In the genomic region with DNA sequence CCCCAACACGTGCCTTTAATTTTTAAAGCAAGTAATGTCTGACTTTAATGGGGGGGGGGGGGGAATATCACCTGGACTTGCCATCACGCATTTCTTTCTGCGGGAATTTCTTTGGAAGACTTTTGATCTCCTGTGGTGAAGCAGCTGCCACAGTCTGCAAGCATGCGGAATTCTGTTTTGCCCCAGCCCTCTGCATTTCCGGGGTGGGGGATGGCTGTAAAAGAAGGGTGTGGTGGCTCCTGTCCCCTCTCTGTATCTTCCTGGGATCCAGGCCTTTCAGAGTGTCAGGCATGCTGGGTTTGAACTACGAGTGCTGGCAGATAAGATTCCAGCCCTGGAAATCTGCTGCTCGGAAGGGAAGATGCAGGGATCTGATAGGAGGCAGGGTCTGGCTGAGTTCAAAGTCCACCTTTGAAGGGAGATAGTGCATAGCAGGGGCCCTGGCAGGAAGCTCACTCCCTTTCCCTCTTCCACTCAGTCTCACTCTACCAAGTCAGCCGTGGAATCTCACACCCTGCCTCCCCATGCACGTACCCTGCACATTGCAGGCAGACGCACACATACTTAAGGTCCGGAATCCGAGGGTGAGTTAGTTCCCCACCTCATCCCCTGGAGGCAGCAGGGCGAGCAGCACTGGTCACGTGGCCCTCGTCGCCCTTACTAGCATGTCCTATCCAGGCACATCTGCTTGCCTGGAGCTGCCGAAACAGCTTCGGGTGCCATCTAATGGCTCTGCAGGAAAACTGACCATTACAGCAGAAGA, we compare ENCODE assay signal across 8 mouse cellular contexts. TPM values are rescaled to one million over a fixed set of nuclear protein-coding genes. Genes with fewer than 3 reads are reported as not detected.
A peak's percentile ranks its signal among the peaks of the same experiment; 100 is the strongest.
DNase-seq lines count a peak whose midpoint lies in the region; ATAC-seq and TF ChIP-seq lines count a peak whose summit lies in the region.

No protein-coding gene starts in this region.

- no peaks in the 10 kb centered on the region for H3K36me3 ChIP-seq in embryonic facial prominence, embryonic 11.5 days (replicated peaks; ENCODE audit: control insufficient read depth, insufficient read depth, low read depth, low read length)
- H3K36me3 ChIP-seq in heart, postnatal 0 days (replicated peaks; ENCODE audit: control insufficient read depth, insufficient read depth, low read length) = no peaks in the 10 kb centered on the region
- H3K36me3 ChIP-seq in macrophage (ENCODE audit: inconsistent target) = no peaks in the 10 kb centered on the region
- H3K36me3 ChIP-seq in stomach, embryonic 14.5 days (ENCODE audit: control insufficient read depth, insufficient read depth, low read length) = no peaks in the 10 kb centered on the region

- H3K4me1 ChIP-seq in embryonic facial prominence, embryonic 11.5 days (ENCODE audit: control insufficient read depth, insufficient read depth, low read length) = no peaks in the 10 kb centered on the region
- peaks cover 34% of the 10 kb centered on the region for H3K4me1 ChIP-seq in heart, postnatal 0 days (ENCODE audit: control insufficient read depth, insufficient read depth)
- H3K4me1 ChIP-seq in stomach, embryonic 14.5 days (ENCODE audit: control insufficient read depth, insufficient read depth, low read length) = peaks cover 14% of the 10 kb centered on the region; the same call in 1 of the 2 replicates

- TF ChIP-seq CTCF in heart, postnatal 0 days (IDR thresholded peaks at IDR 0.05; ENCODE audit: low read depth) = peak; percentile 60

- H3K27me3 ChIP-seq in embryonic facial prominence, embryonic 11.5 days (ENCODE audit: control insufficient read depth, insufficient read depth, low read length) = no peaks in the 10 kb centered on the region
- H3K27me3 ChIP-seq in heart, postnatal 0 days (ENCODE audit: control insufficient read depth, insufficient read depth, low read length) = no peaks in the 10 kb centered on the region
- H3K27me3 ChIP-seq in stomach, embryonic 14.5 days (ENCODE audit: control insufficient read depth, insufficient read depth, low read length) = no peaks in the 10 kb centered on the region

- DNase-seq in right cerebral cortex, postnatal 4 days = peak; percentile 25
- DNase-seq in right cerebral cortex, postnatal 25 days = no peak
- peak; percentile 57 for DNase-seq in embryonic facial prominence, embryonic 11.5 days (ENCODE audit: low spot score)
- DNase-seq in heart, postnatal 0 days (ENCODE audit: low spot score) = peak; percentile 83
- DNase-seq in kidney, postnatal 25 days = peak; percentile 72 to 83
- no peak for DNase-seq in c-Kit-positive CD71-positive TER-119-positive erythroid progenitor cells, embryonic 14.5 days (ENCODE audit: low spot score)

- 8% methylated on average over 18 of the region's 18 CpGs for WGBS in embryonic facial prominence, embryonic 11.5 days
- 14% methylated on average over 18 of the region's 18 CpGs for WGBS in heart, postnatal 0 days
- 58% methylated on average over 18 of the region's 18 CpGs for WGBS in macrophage (ENCODE audit: missing documents)
- WGBS in stomach, embryonic 14.5 days = 9% methylated on average over 18 of the region's 18 CpGs

- H3K4me3 ChIP-seq in embryonic facial prominence, embryonic 11.5 days (ENCODE audit: low read depth, low read length) = no peak overlapping the region
- H3K4me3 ChIP-seq in heart, postnatal 0 days (ENCODE audit: low read depth, low read length) = no peak overlapping the region
- H3K4me3 ChIP-seq in macrophage (ENCODE audit: inconsistent target) = no peak overlapping the region
- H3K4me3 ChIP-seq in stomach, embryonic 14.5 days (ENCODE audit: low read depth, low read length) = no peak overlapping the region

- H3K27ac ChIP-seq in embryonic facial prominence, embryonic 11.5 days (replicated peaks; ENCODE audit: low read depth, low read length) = no peak overlapping the region
- peak overlapping the region; percentile 36; the same call in 1 of the 2 replicates for H3K27ac ChIP-seq in heart, postnatal 0 days (ENCODE audit: low read depth)
- H3K27ac ChIP-seq in macrophage = peak overlapping the region; percentile 19; the same call in 1 of the 2 replicates
- H3K27ac ChIP-seq in stomach, embryonic 14.5 days (ENCODE audit: low read length) = peak overlapping the region; percentile 49

- no peak for TF ChIP-seq EP300 in heart, postnatal 0 days (IDR thresholded peaks at IDR 0.05; ENCODE audit: low read depth)

- H3K4me2 ChIP-seq in embryonic facial prominence, embryonic 11.5 days (ENCODE audit: low read depth, low read length) = no peak overlapping the region
- no peak overlapping the region for H3K4me2 ChIP-seq in heart, postnatal 0 days (ENCODE audit: low read depth, low read length)
- peak overlapping the region; percentile 11; the same call in 1 of the 2 replicates for H3K4me2 ChIP-seq in stomach, embryonic 14.5 days (replicated peaks; ENCODE audit: low read depth, low read length)

- no peaks in the 10 kb centered on the region for H3K79me2 ChIP-seq in macrophage (ENCODE audit: inconsistent target)

- H3K9me3 ChIP-seq in embryonic facial prominence, embryonic 11.5 days (replicated peaks; ENCODE audit: control insufficient read depth, low read length) = no peaks in the 10 kb centered on the region
- no peaks in the 10 kb centered on the region for H3K9me3 ChIP-seq in heart, postnatal 0 days (replicated peaks; ENCODE audit: control insufficient read depth, low read length)
- no peaks in the 10 kb centered on the region for H3K9me3 ChIP-seq in stomach, embryonic 14.5 days (ENCODE audit: control insufficient read depth, low read depth, low read length)

- ATAC-seq in embryonic facial prominence, embryonic 11.5 days (replicated peaks; ENCODE audit: insufficient number of reproducible peaks, low FRiP score, low TSS enrichment, low read depth) = peak; percentile 40
- ATAC-seq in heart, postnatal 0 days (ENCODE audit: insufficient read depth, low read depth) = peak; percentile 74
- ATAC-seq in stomach, embryonic 14.5 days (ENCODE audit: insufficient number of reproducible peaks, insufficient read depth, low FRiP score, low read depth) = peak; percentile 66

- H3K9ac ChIP-seq in embryonic facial prominence, embryonic 11.5 days (replicated peaks; ENCODE audit: low read length) = 0 out of 2 replicates have a peak overlapping the region, but pooled peaks have one; percentile 28
- H3K9ac ChIP-seq in heart, postnatal 0 days (replicated peaks; ENCODE audit: low read depth, low read length) = no peak overlapping the region
- H3K9ac ChIP-seq in stomach, embryonic 14.5 days (replicated peaks; ENCODE audit: low read depth, low read length) = no peak overlapping the region

RNA-seq across cellular contexts. Expression of gene Pwwp2b, which starts 13.7 kb away (rescaled TPM):
- polyA plus RNA-seq in embryonic facial prominence, embryonic 11.5 days (2014; fragmentation: Nextera tagmentation; extraction: Ambion mirVana) = 5.0 and 5.1 TPM in 2 replicates
- total RNA-seq in heart, postnatal 0 days (2014; rRNA removed; ENCODE audit: low replicate concordance) = 9.0 and 9.4 TPM in 2 replicates
- 6.0 and 7.4 TPM in 2 replicates for polyA plus RNA-seq in heart, postnatal 0 days (2015; fragmentation: Nextera tagmentation; extraction: Ambion mirVana)
- total RNA-seq in macrophage (2018; cell fraction: chromatin; rRNA removed) = 100 to 1,000 TPM in 1 of 26 experiments, 10 to 100 TPM in 25; 20.0 to 106 (median 39.1) TPM
- 10 to 100 TPM; 12.0 to 39.3 (median 24.7) TPM for total RNA-seq in macrophage (2018; cell fraction: cytosol; rRNA removed)
- total RNA-seq in macrophage (2018; cell fraction: nucleus; rRNA removed) = 10 to 100 TPM; 13.7 to 86.6 (median 34.0) TPM
- 25.2 to 32.3 TPM (median 28.0 TPM) in 3 replicates for polyA plus RNA-seq in macrophage (2018)
- 16.1 and 17.0 TPM in 2 replicates for polyA plus RNA-seq in stomach, embryonic 14.5 days (2014; fragmentation: Nextera tagmentation; extraction: Ambion mirVana)

RNA-seq across cellular contexts. Expression of gene Stk32c, which starts 21.5 kb away (rescaled TPM):
- 0.31 and 0.36 TPM in 2 replicates for polyA plus RNA-seq in embryonic facial prominence, embryonic 11.5 days (2014; fragmentation: Nextera tagmentation; extraction: Ambion mirVana)
- 0.31 and 0.42 TPM in 2 replicates for total RNA-seq in heart, postnatal 0 days (2014; rRNA removed; ENCODE audit: low replicate concordance)
- polyA plus RNA-seq in heart, postnatal 0 days (2015; fragmentation: Nextera tagmentation; extraction: Ambion mirVana) = 0.08 TPM in 1 of 2 replicates, not detected in the other
- total RNA-seq in macrophage (2018; cell fraction: chromatin; rRNA removed) = 1 to 10 TPM in 7 of 26 experiments, under 1 TPM in 16, not detected in 3; 0.31 to 2.4 (median 0.62) TPM
- under 1 TPM in 24 of 26 experiments, not detected in 2; 0.07 to 0.26 (median 0.15) TPM for total RNA-seq in macrophage (2018; cell fraction: cytosol; rRNA removed)
- 1 to 10 TPM in 2 of 26 experiments, under 1 TPM in 12, not detected in 12; 0.23 to 1.5 (median 0.38) TPM for total RNA-seq in macrophage (2018; cell fraction: nucleus; rRNA removed)
- polyA plus RNA-seq in macrophage (2018) = 0.17 to 0.21 TPM (median 0.19 TPM) in 3 replicates
- 0.14 and 0.17 TPM in 2 replicates for polyA plus RNA-seq in stomach, embryonic 14.5 days (2014; fragmentation: Nextera tagmentation; extraction: Ambion mirVana)

RNA-seq across cellular contexts. Expression of gene Lrrc27, which starts 21.8 kb away (rescaled TPM):
- polyA plus RNA-seq in embryonic facial prominence, embryonic 11.5 days (2014; fragmentation: Nextera tagmentation; extraction: Ambion mirVana) = 5.8 and 5.9 TPM in 2 replicates
- 1.9 and 2.9 TPM in 2 replicates for total RNA-seq in heart, postnatal 0 days (2014; rRNA removed; ENCODE audit: low replicate concordance)
- polyA plus RNA-seq in heart, postnatal 0 days (2015; fragmentation: Nextera tagmentation; extraction: Ambion mirVana) = 3.9 and 5.0 TPM in 2 replicates
- total RNA-seq in macrophage (2018; cell fraction: chromatin; rRNA removed) = 10 to 100 TPM in 25 of 26 experiments, 1 to 10 TPM in 1; 6.5 to 82.5 (median 31.4) TPM
- total RNA-seq in macrophage (2018; cell fraction: cytosol; rRNA removed) = 10 to 100 TPM; 20.5 to 77.7 (median 44.0) TPM
- 100 to 1,000 TPM in 2 of 26 experiments, 10 to 100 TPM in 23, 1 to 10 TPM in 1; 7.1 to 116 (median 41.1) TPM for total RNA-seq in macrophage (2018; cell fraction: nucleus; rRNA removed)
- 73.4 to 159 TPM (median 94.3 TPM) in 3 replicates for polyA plus RNA-seq in macrophage (2018)
- polyA plus RNA-seq in stomach, embryonic 14.5 days (2014; fragmentation: Nextera tagmentation; extraction: Ambion mirVana) = 4.9 and 6.6 TPM in 2 replicates

Comparison
In these comparisons a context has a peak if more than half of its experiments do, and no peak if none do; other contexts are left out.
1. DNase-seq: peak in right cerebral cortex, postnatal 4 days (single experiment), embryonic facial prominence, embryonic 11.5 days (single experiment), heart, postnatal 0 days (single experiment) and kidney, postnatal 25 days (2 of 2); none in right cerebral cortex, postnatal 25 days (single experiment) and c-Kit-positive CD71-positive TER-119-positive erythroid progenitor cells, embryonic 14.5 days (single experiment).
2. Peak in every context shown above with its lines, with median percentiles within 50 percentile points of each other: ATAC-seq.